Mouse (Mus musculus) cerebellum, adult 2 months (tissue): ENCODE measurements around the gene Lrrc52. TPM values are rescaled to one million over a fixed set of nuclear protein-coding genes. Genes with fewer than 3 reads are reported as not detected.

ENCODE experiments used
- DNase-seq, 2 experiments: peaks; one replicate each; pipeline ENCODE4 v3.0.0; 2021
- H3K27ac ChIP-seq: fragments of 200-500 bp; 2 replicates; pipeline ENCODE4 v1.5.1; 2012; ENCODE audit warnings: low read length, control low read depth, inconsistent platforms; ENCODE audit not compliant: insufficient read depth
- H3K27me3 ChIP-seq: fragments of 200-500 bp; 2 replicates; pipeline ENCODE4 v1.6.1; 2012; ENCODE audit warnings: inconsistent platforms, mild to moderate bottlenecking, low read length, moderate library complexity; ENCODE audit not compliant: control insufficient read depth, insufficient read depth
- H3K4me1 ChIP-seq: fragments of 200-500 bp; 2 replicates; pipeline ENCODE4 v1.6.1; 2011; ENCODE audit warnings: low read length; ENCODE audit not compliant: control insufficient read depth, insufficient read depth
- H3K4me3 ChIP-seq: fragments of 200-500 bp; replicated peaks from 2 replicates; pipeline ENCODE3; 2011; ENCODE audit warnings: mild to moderate bottlenecking, low read depth, low read length, control low read depth; ENCODE audit not compliant: insufficient read depth
- CTCF ChIP-seq: fragments of 200-500 bp; IDR thresholded peaks from 2 replicates; pipeline ENCODE4 v1.5.1; 2011; ENCODE audit warnings: low read depth, mild to moderate bottlenecking, control low read depth, low read length, moderate library complexity, borderline replicate concordance; ENCODE audit not compliant: insufficient read depth
- POLR2A ChIP-seq: fragments of 200-500 bp; IDR thresholded peaks from 2 replicates; pipeline ENCODE4 v1.6.1; 2011; ENCODE audit warnings: low read length, control low read depth, borderline replicate concordance; ENCODE audit not compliant: insufficient read depth
- WGBS: fragments of 180-500 bp; shearing (Covaris S2); methylation state at CpG from one replicate; pipeline ENCODE4 v1.1.7; 2018; 5-methylcytosine and 5-hydroxymethylcytosine counted together
- polyA plus RNA-seq: library from polyadenylated mRNA; depleted of rRNA; stranded (reverse); fragments of >200 nt; gene quantifications from 2 replicates; pipeline ENCODE4 v1.2.3, GENCODE M21; 2012

The Lrrc52 gene
- polyA plus RNA-seq, 1 experiment, result 0.25 TPM

- DNase-seq, result no peak
- Histone ChIP-seq H3K4me3 (no peak overlapping the region), H3K27ac (no peak overlapping the region), H3K27me3 (no peaks in the 10 kb centered on the region), H3K4me1 (no peaks in the 10 kb centered on the region)
- TF ChIP-seq POLR2A, result no peak
- no peak for TF ChIP-seq CTCF
- 89% methylated on average over 5 of the region's 5 CpGs for WGBS
Observed at GRCm38 (mm10) chr1:167487933-167488332, 21.4 kb upstream of the Lrrc52 start.

GRCm38 (mm10) chr1:167486959-167487680 is 20.5 kb upstream of the Lrrc52 start:
- TF ChIP-seq POLR2A, result no peak
- DNase-seq, result no peak
- Histone ChIP-seq H3K4me3 (no peak overlapping the region), H3K27me3 (no peaks in the 10 kb centered on the region), H3K27ac (no peak overlapping the region), H3K4me1 (no peaks in the 10 kb centered on the region)
- WGBS, result 84% methylated on average over 3 of the region's 3 CpGs

GRCm38 (mm10) chr1:167482863-167483262 is 16.3 kb upstream of the Lrrc52 start:
- Histone ChIP-seq H3K27ac (no peak overlapping the region), H3K4me3 (no peak overlapping the region), H3K27me3 (no peaks in the 10 kb centered on the region), H3K4me1 (no peaks in the 10 kb centered on the region)
- TF ChIP-seq CTCF (no peak), POLR2A (no peak)
- 90% methylated on average over 4 of the region's 4 CpGs for WGBS
- DNase-seq, result no peak

GRCm38 (mm10) chr1:167473585-167473984 is 7.0 kb upstream of the Lrrc52 start:
- Histone ChIP-seq H3K4me3 (no peak overlapping the region), H3K27me3 (no peaks in the 10 kb centered on the region), H3K4me1 (no peaks in the 10 kb centered on the region), H3K27ac (no peak overlapping the region)
- DNase-seq, result no peak
- TF ChIP-seq CTCF (no peak), POLR2A (no peak)
- 50% methylated on average over 4 of the region's 4 CpGs for WGBS

- no peak overlapping the region for H3K4me3 ChIP-seq
- H3K27me3 ChIP-seq, result no peaks in the 10 kb centered on the region
- DNase-seq, result no peak
- peaks cover 12% of the 10 kb centered on the region for H3K4me1 ChIP-seq
- H3K27ac ChIP-seq, result no peak overlapping the region
- no peak for TF ChIP-seq CTCF
- TF ChIP-seq POLR2A, result no peak
- WGBS, result 59% methylated on average over 5 of the region's 5 CpGs
Observed at GRCm38 (mm10) chr1:167467916-167468315, 1.3 kb upstream of the Lrrc52 start.

- H3K27ac ChIP-seq, result no peak overlapping the region
- TF ChIP-seq CTCF, result no peak
- no peak for TF ChIP-seq POLR2A
- H3K4me3 ChIP-seq, result no peak overlapping the region
- no peak for DNase-seq
- WGBS, result 78% methylated on average over 3 of the region's 3 CpGs
- H3K4me1 ChIP-seq, result no peaks in the 10 kb centered on the region
- H3K27me3 ChIP-seq, result no peaks in the 10 kb centered on the region; the same call in 1 of the 2 replicates
Observed at GRCm38 (mm10) chr1:167457311-167457710, 9.3 kb downstream of the Lrrc52 start.

GRCm38 (mm10) chr1:167453048-167453447 is 13.5 kb downstream of the Lrrc52 start:
- no peaks in the 10 kb centered on the region for H3K27me3 ChIP-seq
- no peak for DNase-seq
- 51% methylated on average over 3 of the region's 3 CpGs for whole genome bisulfite sequencing
- no peaks in the 10 kb centered on the region for H3K4me1 ChIP-seq
- TF ChIP-seq POLR2A (no peak), CTCF (no peak)
- no peak overlapping the region for H3K27ac ChIP-seq
- H3K4me3 ChIP-seq, result no peak overlapping the region

DNA sequence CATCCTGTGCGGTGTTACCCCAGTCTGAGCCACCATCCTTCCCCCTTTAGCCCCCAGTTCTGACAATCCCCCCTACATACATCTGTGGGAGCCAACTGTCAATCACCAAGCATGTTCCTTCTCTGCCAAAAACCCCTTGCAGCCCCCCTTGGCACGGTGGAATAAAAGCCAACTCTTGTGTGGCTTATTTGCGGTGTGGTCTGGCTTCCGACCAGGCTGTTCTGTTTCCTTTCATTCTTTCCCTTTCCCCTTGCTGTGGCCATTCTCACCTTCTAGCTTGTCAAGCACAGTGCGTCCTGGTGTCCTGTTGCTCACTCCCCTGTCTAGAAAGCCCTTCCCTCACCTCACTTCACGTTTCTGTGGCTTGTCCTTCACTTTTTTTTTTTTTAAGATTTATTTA is 14.1 kb downstream of the Lrrc52 start:
- no peak overlapping the region for H3K27ac ChIP-seq
- no peak for TF ChIP-seq CTCF
- no peak for TF ChIP-seq POLR2A
- no peaks in the 10 kb centered on the region for H3K27me3 ChIP-seq
- no peaks in the 10 kb centered on the region for H3K4me1 ChIP-seq
- no peak overlapping the region for H3K4me3 ChIP-seq
- DNase-seq, result no peak
- 16% methylated on average over 6 of the region's 6 CpGs for WGBS

DNA sequence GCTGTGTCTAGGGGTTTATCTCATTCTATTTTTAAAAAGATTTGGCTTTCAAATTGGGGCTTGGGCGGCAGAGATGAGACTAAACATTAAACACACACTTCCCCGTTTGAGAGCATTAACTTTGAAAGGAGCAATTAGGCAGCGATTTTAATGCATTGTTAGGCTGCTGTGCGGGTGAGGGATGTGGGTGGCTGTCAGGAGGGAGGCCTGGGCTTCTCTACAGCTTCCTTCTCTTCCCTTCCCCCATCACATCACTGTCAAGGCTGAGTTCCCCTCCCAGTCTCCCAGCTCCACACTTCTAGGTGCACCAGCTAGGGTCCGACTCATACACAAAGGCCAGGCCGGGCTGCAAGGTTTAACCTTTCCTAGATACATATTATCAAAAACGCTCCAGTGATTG is 18.0 kb downstream of the Lrrc52 start:
- Histone ChIP-seq H3K4me1 (no peaks in the 10 kb centered on the region), H3K27ac (no peak overlapping the region), H3K4me3 (no peak overlapping the region), H3K27me3 (no peaks in the 10 kb centered on the region)
- DNase-seq, result no peak
- WGBS, result 55% methylated on average over 7 of the region's 7 CpGs
- TF ChIP-seq POLR2A (no peak), CTCF (no peak)
